Mouse (Mus musculus) forebrain, embryonic 12.5 days (tissue): ENCODE results near the gene Ctrc. TPM values are rescaled to one million over a fixed set of nuclear protein-coding genes. Genes with fewer than 3 reads are reported as not detected.

ENCODE experiments used
- ATAC-seq: fragments of 200-750 bp; cut with Nextera tagmentation; 2 replicates; pipeline ENCODE4 v1.8.0; 2017; ENCODE audit warnings: moderate TSS enrichment; ENCODE audit not compliant: low FRiP score
- H3K27ac ChIP-seq: fragments of 300-500 bp; sonication (generic); 2 replicates; pipeline ENCODE4 v1.5.1; 2016; ENCODE audit warnings: mild to moderate bottlenecking
- H3K27me3 ChIP-seq: fragments of 300-500 bp; sonication (generic); 2 replicates; pipeline ENCODE4 v1.6.1; 2016; ENCODE audit warnings: mild to moderate bottlenecking
- H3K36me3 ChIP-seq: fragments of 300-500 bp; sonication (generic); replicated peaks from 2 replicates; pipeline ENCODE4 v1.6.1; 2016; ENCODE audit warnings: mild to moderate bottlenecking
- H3K4me1 ChIP-seq: fragments of 300-500 bp; sonication (generic); 2 replicates; pipeline ENCODE4 v1.6.1; 2016
- H3K4me2 ChIP-seq: fragments of 300-500 bp; sonication (generic); 2 replicates; pipeline ENCODE4 v1.6.1; 2016; ENCODE audit warnings: mild to moderate bottlenecking, moderate library complexity
- H3K4me3 ChIP-seq: fragments of 300-500 bp; sonication (generic); replicated peaks from 2 replicates; pipeline ENCODE4 v1.5.1; 2016; ENCODE audit warnings: mild to moderate bottlenecking
- H3K9ac ChIP-seq: fragments of 300-500 bp; sonication (generic); 2 replicates; pipeline ENCODE4 v1.6.1; 2016; ENCODE audit warnings: mild to moderate bottlenecking
- H3K9me3 ChIP-seq: fragments of 300-500 bp; sonication (generic); 2 replicates; pipeline ENCODE4 v1.6.1; 2016
- WGBS: fragments of 180-500 bp; shearing (Covaris S2); methylation state at CpG from one replicate; pipeline ENCODE4 v1.1.7; 2016; 5-methylcytosine and 5-hydroxymethylcytosine counted together
- polyA plus RNA-seq: library from polyadenylated mRNA; unstranded; fragments of >200 nt; fragmentation: Nextera tagmentation; extraction: Ambion mirVana; gene quantifications from 2 replicates; pipeline ENCODE4 v1.2.1, GENCODE M21; 2016

The Ctrc gene
- polyA plus RNA-seq, 1 experiment from 2014 or later = not detected

- 89% methylated on average over 5 of the region's 5 CpGs for WGBS
- Histone ChIP-seq H3K27me3 (no peaks in the 10 kb centered on the region), H3K4me1 (peaks cover 28% of the 10 kb centered on the region), H3K27ac (no peak overlapping the region), H3K9me3 (no peaks in the 10 kb centered on the region), H3K9ac (no peak overlapping the region), H3K36me3 (peaks cover 27% of the 10 kb centered on the region), H3K4me2 (no peak overlapping the region), H3K4me3 (no peak overlapping the region)
- no peak for ATAC-seq
Observed at GRCm38 (mm10) chr4:141865006-141865405, 18.8 kb upstream of the Ctrc start.

DNA sequence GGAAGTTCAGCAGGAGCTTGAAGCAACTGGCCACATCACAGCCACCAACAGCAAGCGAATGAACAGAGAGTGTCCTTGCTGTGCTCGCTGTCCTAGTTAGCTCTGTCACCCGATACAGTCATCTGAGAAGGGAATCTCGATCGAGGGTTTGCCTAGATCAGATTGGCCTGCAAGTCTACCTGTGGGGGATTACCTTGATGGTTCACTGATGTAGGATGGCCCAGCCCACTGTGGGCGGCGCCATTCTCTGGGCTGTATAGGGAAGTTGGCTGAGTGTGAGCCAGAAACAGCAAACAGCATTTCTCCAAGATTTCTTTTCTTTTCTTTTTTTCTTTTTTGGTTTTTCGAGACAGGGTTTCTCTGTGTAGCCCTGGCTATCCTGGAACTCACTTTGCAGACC is 18.3 kb upstream of the Ctrc start:
- WGBS = 95% methylated on average over 8 of the region's 8 CpGs
- no peak overlapping the region for H3K9ac ChIP-seq
- no peak for ATAC-seq
- no peak overlapping the region for H3K4me2 ChIP-seq
- H3K4me1 ChIP-seq = peaks cover 23% of the 10 kb centered on the region
- no peaks in the 10 kb centered on the region for H3K9me3 ChIP-seq
- H3K4me3 ChIP-seq = no peak overlapping the region
- H3K27ac ChIP-seq = no peak overlapping the region
- H3K27me3 ChIP-seq = no peaks in the 10 kb centered on the region
- peaks cover 32% of the 10 kb centered on the region for H3K36me3 ChIP-seq

DNA sequence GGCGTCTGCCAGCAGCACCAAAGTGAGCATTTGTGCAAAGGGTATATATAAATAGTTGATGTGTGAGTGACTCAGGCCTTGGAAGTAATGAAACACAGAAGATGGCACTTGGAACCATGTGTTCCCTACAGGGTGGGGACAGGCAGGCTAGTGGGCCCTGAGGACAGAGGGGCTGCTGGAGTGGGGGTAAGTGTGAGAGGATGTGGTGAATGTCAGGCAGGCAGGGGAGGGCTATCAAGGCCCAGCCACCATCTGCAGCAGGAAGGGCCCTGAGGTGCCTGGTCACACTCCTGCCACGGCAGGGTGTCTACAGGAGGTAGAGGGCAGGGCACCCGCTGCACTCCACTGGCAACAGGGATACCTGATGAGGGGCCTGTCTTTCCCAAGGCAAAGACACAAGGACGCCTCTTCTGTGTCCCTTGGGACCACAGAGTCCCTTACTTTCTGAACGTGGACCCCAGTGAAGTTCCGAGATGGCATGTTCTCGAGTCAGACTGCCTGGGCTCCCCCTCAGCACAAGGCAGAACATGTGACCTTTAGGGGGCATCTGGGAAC is 17.6 kb upstream of the Ctrc start:
- Histone ChIP-seq H3K9ac (no peak overlapping the region), H3K9me3 (no peaks in the 10 kb centered on the region), H3K36me3 (peaks cover 39% of the 10 kb centered on the region), H3K4me1 (peaks cover 23% of the 10 kb centered on the region), H3K27ac (no peak overlapping the region), H3K4me2 (no peak overlapping the region), H3K4me3 (no peak overlapping the region), H3K27me3 (no peaks in the 10 kb centered on the region)
- no peak for ATAC-seq
- WGBS = 89% methylated on average over 7 of the region's 7 CpGs

DNA sequence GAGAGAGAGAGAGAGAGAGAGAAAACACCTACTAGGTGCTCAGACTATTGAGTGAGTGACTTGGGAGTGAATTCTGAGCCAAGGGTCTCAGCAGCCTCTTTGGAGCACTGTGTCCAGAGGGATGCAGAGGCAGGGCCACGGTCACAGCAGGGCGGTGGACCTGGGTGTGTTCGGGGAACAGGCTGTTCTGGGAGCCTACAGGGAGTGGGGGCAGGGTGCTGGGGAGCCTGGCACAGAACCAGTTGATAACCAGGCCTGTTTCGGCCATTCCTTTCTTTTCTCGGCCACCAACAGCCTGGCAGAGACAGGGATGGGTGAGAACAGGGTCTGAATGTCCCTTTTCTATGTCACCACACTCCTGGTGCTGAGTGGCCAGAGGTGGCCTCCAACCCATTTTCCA is 16.7 kb upstream of the Ctrc start:
- WGBS = 88% methylated on average over 5 of the region's 5 CpGs
- Histone ChIP-seq H3K27ac (no peak overlapping the region), H3K9me3 (no peaks in the 10 kb centered on the region), H3K9ac (no peak overlapping the region), H3K4me3 (no peak overlapping the region), H3K27me3 (no peaks in the 10 kb centered on the region), H3K36me3 (peaks cover 43% of the 10 kb centered on the region), H3K4me1 (peaks cover 17% of the 10 kb centered on the region), H3K4me2 (no peak overlapping the region)
- ATAC-seq = no peak

DNA sequence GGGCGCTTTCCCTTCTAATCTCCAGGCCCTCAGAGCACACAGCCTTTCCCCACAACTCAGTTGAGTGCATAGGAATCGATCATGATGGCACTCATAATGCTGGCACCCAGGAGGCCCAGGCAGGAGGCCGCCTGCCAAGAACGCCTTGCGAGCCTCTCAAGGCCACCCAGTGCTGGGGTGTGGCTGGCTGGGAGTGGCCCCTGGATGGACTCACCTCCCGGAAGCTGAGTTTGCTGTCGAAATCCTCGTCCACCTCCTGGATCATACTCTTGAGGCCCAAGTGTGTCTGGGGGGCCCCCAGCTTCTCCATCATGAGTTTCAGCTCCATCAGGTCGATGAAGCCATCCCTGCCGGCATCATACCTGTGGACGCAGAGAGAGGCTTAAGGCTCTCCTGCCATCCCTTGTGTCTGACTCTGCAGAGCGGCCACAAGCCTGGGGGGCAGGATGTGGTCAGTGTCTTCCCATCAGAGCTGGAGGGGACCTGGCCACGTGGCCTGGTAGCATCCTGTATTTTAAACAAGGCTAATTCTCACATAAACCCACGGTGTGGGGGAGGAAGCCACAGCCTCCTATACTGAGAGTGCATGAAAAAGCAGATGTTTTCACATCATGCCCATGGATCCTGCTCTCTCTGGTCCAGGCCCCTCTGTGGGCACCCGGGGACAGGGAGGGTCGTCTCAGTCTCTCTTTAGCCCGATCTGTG is 15.6 kb upstream of the Ctrc start:
- WGBS = 90% methylated on average over 17 of the region's 17 CpGs
- Histone ChIP-seq H3K27ac (no peak overlapping the region), H3K9me3 (no peaks in the 10 kb centered on the region), H3K4me2 (no peak overlapping the region), H3K36me3 (peaks cover 43% of the 10 kb centered on the region), H3K9ac (no peak overlapping the region), H3K4me3 (no peak overlapping the region), H3K4me1 (peaks cover 8% of the 10 kb centered on the region), H3K27me3 (no peaks in the 10 kb centered on the region)
- ATAC-seq = no peak

DNA sequence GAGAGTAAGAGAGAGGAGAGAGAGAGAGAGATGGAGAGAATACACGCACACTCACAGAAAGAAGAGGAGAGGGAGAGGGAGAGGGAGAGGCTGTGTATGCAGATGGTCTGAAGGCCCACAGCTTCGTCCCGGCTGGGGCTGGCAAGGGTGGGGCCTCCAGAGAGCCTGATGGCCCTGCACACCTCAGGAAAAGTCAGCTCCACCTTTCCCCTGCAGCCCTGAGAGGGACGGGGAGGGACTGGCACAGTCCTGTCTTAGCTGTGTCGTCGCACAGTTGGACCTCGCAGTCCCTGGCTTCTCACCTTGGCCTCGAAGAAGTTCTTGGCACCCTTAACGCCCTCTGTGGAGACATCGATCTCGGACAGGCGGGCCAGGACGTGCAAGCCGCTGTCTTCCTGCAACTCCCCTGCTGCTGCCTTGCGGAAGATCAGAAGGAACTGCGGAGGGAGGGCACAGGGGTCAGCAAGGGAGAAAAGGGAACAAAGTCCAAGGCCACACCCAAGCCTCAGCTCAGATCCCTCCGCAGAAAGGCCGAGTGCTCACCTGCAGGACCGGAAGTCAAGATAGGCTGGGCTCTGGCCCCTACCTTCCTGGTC is 14.2 kb upstream of the Ctrc start:
- Histone ChIP-seq H3K27ac (no peak overlapping the region), H3K4me3 (no peak overlapping the region), H3K27me3 (no peaks in the 10 kb centered on the region), H3K4me1 (peaks cover 2% of the 10 kb centered on the region), H3K9me3 (no peaks in the 10 kb centered on the region), H3K36me3 (peaks cover 43% of the 10 kb centered on the region), H3K4me2 (no peak overlapping the region), H3K9ac (no peak overlapping the region)
- no peak for ATAC-seq
- 79% methylated on average over 19 of the region's 19 CpGs for WGBS

DNA sequence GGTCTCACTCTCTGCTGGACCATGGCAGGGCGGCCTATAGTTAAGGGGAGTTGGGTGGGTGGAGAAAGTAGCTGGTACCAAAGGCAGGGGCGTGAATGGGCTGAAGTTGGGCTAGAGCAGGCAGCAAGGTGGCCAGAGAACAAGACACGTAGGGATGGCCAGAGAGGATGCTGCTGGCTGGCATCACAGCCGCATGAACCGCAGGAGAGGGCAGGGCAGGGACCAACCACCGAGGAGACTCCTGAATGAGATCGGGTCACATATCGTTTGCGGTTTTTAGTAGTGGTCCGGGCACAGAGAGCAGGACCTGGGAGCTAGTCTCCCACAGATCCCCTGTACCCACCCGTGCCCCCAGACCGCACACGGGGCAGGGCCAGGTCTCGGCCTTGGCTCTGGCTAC is 13.2 kb upstream of the Ctrc start:
- H3K9ac ChIP-seq = no peak overlapping the region
- 93% methylated on average over 14 of the region's 14 CpGs for whole genome bisulfite sequencing
- peaks cover 43% of the 10 kb centered on the region for H3K36me3 ChIP-seq
- peaks cover 2% of the 10 kb centered on the region for H3K4me1 ChIP-seq
- no peak for ATAC-seq
- H3K27ac ChIP-seq = no peak overlapping the region
- no peaks in the 10 kb centered on the region for H3K9me3 ChIP-seq
- H3K4me3 ChIP-seq = no peak overlapping the region
- no peaks in the 10 kb centered on the region for H3K27me3 ChIP-seq
- no peak overlapping the region for H3K4me2 ChIP-seq

- no peak for ATAC-seq
- no peak overlapping the region for H3K9ac ChIP-seq
- H3K36me3 ChIP-seq = peaks cover 38% of the 10 kb centered on the region
- H3K9me3 ChIP-seq = no peaks in the 10 kb centered on the region
- no peak overlapping the region for H3K4me2 ChIP-seq
- 91% methylated on average over 20 of the region's 20 CpGs for WGBS
- H3K27me3 ChIP-seq = no peaks in the 10 kb centered on the region
- peaks cover 2% of the 10 kb centered on the region for H3K4me1 ChIP-seq
- H3K4me3 ChIP-seq = no peak overlapping the region
- no peak overlapping the region for H3K27ac ChIP-seq
Observed at GRCm38 (mm10) chr4:141858501-141858900, 12.3 kb upstream of the Ctrc start.

DNA sequence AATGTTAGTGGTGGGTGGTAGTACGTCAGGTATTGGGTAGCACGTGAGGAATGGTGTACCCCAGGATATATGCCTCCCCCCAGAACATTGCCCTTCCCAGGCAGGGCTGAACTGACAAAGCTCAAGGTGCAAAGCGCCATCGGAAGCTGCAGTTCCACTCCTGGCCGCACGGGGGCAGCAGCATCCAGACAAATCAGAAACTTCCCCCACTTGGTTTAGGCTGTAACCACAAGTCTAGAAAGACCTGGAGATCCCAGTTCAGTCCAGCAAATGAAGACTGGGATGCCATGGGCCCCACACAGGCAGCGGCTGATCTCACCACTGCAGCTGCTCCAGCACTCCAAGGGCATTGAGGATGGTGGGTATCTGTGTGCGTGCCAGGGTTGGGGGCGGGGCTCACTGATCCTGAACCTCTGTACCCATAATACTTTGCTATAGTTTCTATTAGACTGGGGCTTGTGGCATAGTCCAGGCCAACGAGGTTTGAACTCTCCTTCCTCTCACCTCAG is 11.3 kb upstream of the Ctrc start:
- no peak overlapping the region for H3K4me2 ChIP-seq
- H3K27ac ChIP-seq = 0 out of 2 replicates have a peak overlapping the region, but pooled peaks have one; percentile 31

DNA sequence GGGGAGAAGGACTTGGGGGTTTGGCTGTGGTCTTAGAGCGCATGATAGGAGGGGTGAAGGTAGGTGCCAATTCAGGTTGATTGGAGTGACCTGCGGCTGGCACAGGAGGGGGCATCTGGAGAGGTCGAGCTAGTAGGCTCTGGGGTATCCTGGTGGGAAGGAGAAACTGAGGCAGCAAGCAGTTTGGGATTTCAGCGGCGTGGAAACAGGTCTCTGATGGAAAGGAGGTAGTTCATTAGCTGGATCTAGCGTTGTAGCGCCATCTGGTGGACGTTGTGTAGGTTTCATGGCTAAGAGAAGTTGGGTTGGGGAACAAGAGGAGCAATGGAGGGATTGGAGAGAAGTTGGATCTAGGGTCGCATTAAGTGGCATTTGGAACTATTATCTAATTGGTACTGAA is 7.3 kb upstream of the Ctrc start:
- peaks cover under 1% of the 10 kb centered on the region; the same call in 1 of the 2 replicates for H3K36me3 ChIP-seq
- peaks cover 2% of the 10 kb centered on the region for H3K4me1 ChIP-seq
- no peak overlapping the region for H3K4me3 ChIP-seq
- H3K4me2 ChIP-seq = no peak overlapping the region
- no peak overlapping the region for H3K27ac ChIP-seq
- H3K9ac ChIP-seq = no peak overlapping the region
- ATAC-seq = no peak
- no peaks in the 10 kb centered on the region for H3K27me3 ChIP-seq
- no peaks in the 10 kb centered on the region for H3K9me3 ChIP-seq
- WGBS = 73% methylated on average over 9 of the region's 9 CpGs

More for the DNA sequence above, 11.3 kb upstream of the Ctrc start:
- 11% methylated on average over 10 of the region's 10 CpGs for WGBS
- peak; percentile 76 for ATAC-seq
- H3K9ac ChIP-seq = no peak overlapping the region
- H3K4me1 ChIP-seq = peaks cover 2% of the 10 kb centered on the region
- H3K27me3 ChIP-seq = no peaks in the 10 kb centered on the region
- no peaks in the 10 kb centered on the region for H3K9me3 ChIP-seq
- peaks cover 38% of the 10 kb centered on the region for H3K36me3 ChIP-seq
- no peak overlapping the region for H3K4me3 ChIP-seq

GRCm38 (mm10) chr4:141834536-141835095 is 11.5 kb downstream of the Ctrc start:
- Histone ChIP-seq H3K27me3 (0 out of 2 replicates have a peak, but pooled peaks cover 3% of the 10 kb centered on the region), H3K4me1 (no peaks in the 10 kb centered on the region), H3K4me2 (no peak overlapping the region), H3K9ac (no peak overlapping the region), H3K4me3 (no peak overlapping the region), H3K27ac (no peak overlapping the region), H3K9me3 (no peaks in the 10 kb centered on the region), H3K36me3 (no peaks in the 10 kb centered on the region)
- 79% methylated on average over 5 of the region's 5 CpGs for WGBS
- no peak for ATAC-seq

DNA sequence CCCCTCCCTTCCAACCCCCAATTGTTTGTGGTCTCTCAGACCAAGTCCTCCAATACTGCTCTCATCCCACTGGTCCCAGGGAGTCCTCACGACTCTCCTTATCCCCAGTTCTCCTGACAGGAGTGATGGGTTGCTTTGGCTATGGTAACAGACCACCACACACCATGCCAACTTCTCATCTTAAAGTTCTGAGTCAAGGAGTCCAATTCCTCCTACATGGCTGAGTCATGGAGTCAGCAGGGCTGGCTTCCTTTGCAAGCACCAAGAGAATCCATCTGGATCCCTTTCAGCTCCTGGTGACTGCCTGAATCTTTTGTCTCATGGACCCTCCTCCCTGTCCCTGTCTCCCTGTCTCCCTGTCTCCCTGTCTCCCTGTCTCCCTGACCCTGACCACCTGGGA is 12.2 kb downstream of the Ctrc start:
- 0 out of 2 replicates have a peak, but pooled peaks cover 3% of the 10 kb centered on the region for H3K27me3 ChIP-seq
- no peaks in the 10 kb centered on the region for H3K4me1 ChIP-seq
- no peak overlapping the region for H3K9ac ChIP-seq
- ATAC-seq = no peak
- H3K4me3 ChIP-seq = no peak overlapping the region
- H3K4me2 ChIP-seq = no peak overlapping the region
- 57% methylated on average over 1 of the region's 1 CpGs for WGBS
- no peaks in the 10 kb centered on the region for H3K36me3 ChIP-seq
- H3K27ac ChIP-seq = no peak overlapping the region
- no peaks in the 10 kb centered on the region for H3K9me3 ChIP-seq
